Mouse (Mus musculus): ENCODE data around the gene Mxi1.
A peak's percentile ranks its signal among the peaks of the same experiment; 100 is the strongest.

Mxi1 gene

DNA sequence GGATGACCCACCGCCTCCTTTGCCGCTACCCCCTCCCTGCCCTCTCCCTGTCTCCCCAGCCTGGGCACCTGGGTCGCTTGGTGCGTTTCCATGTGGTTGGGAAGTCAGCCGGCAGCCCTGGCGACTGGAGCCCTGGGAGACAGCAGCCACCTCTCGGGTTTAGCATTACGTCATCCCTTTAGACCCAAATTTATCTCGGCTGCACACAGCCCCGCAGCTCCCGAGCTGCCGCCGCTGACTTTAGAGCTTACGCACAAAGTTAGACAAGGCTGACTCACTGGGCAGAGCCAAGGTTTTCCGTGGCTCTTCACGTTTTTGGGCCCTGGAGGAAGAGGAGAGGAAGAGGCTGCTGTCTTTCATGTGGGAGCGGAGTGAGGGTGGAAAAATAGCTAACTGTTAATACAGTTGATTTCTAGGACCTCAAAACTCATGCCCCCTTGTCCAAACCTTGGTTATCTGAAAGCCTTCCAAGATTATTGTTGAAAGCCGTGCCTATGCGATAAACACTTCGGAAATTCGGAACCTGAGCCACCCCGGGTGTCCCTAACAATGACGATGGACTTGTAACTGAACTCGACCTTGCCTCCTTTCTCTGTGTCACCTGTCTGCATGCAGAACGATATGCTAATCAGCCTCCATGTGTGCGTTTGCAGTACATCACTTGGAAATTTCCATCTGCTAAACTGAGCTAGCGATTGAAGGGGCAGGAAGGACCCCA is 15.4 kb downstream of the Mxi1 start:
- DNase-seq: peak; percentile 82 to 84

DNA sequence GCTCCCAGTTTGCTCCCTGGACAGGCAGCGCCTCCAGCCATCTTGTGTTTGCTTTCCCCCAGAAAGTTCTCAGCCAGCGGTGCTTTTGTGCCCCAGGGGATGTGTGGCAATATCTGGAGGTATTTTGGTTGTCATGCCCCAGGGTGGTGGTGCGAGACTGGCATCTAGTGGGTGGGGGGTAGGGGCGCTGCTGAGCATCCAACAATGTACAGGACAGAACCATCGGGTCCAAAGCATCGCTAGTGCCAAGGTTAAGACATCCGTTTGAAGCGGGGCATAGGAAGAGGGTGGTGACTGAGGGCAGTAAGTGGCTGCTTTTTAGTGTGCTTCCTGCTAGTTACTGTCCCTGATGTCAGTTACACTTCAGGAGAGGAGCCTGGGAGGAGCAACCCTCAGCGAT is 17.8 kb downstream of the Mxi1 start:
- DNase-seq: peak in 1 of 2 experiments; percentile 37

DNA sequence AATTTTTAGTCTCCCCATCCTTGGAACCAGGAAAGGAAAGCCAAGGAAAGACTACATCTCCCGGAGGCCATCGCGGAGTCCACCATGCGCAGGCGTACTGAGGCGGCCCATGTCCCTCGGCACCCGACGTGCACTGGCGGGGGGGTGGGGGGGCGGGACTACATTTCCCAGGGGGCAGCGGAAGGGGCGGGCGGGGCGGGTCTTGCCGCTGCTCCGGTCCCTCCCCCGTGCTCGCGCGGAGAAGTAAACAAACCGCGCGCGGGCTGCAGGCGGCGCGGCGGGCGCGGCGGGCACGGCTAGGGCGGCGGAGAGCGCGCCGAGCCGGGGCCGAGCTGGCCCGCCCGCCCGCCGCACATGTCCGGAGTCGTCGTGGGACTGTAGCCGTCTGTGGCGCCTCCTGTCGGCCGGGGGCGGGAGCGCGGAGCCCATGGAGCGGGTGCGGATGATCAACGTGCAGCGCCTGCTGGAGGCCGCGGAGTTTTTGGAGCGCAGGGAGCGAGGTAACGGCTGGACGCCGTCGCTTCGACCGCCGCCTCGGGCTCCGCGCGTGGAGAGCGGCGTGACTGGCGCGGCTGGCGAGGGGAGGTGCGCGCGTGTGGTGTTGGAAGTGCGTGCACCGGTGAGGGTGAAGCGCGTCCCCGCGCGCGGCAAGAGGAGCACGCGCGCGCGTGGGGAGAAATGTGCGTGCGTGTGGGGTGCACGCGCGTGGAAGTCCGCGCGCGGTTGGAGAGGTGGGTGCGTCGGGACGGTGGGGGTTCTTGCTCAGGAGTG is 19.1 kb downstream of the Mxi1 start:
- peak; percentile 93 for DNase-seq

DNA sequence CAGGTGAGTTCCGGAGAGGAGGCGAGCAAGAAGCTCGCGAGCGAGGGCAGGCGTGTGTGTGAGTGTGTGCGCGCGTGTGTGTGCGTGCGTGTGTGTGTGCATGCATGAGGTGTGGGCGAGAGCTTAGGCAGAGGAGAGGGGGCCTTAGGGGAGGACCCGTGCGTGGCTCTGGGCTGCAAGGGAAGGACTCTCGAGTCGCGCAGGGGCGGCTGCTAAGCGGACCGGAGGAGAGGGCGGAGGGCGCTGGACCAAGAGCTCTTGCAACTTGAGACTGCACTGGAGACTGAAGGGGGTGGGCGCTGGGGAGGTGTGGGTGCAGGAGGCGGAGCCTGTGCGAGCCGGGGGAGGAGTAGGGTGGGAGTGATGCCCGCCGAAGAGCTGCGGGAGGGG is 19.7 kb downstream of the Mxi1 start:
- peak; percentile 71 to 76 for DNase-seq

DNA sequence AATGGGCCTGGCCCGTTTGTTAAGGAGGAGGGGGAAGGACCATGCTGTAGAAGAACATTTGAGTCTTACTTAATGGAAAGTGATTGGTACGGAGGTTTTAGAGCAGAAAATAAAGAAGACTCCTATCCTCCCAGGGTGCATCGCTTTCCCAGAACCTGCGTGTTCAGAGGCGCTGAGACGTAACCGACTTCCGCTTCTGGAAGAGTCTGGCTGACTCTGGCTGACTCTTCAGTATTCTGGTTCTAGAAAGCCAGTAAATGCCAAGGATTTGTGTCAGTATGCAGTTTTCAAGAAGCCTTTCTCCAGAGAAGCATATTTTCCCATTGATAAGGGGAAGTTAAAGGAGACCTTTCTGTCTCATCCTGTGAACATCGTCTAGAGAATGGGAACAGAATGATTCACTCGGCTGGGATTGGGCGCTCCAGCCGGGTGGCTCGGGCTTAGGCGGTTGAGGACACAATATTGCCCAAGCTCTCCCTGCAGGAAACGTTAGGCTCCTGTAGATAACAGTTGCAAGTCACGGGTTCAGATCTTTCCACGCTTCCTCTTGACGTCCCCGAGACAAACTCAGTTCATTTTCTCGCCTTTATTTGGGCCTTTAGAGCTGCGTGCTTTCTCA is 21.7 kb downstream of the Mxi1 start:
- DNase-seq: no peak

DNA sequence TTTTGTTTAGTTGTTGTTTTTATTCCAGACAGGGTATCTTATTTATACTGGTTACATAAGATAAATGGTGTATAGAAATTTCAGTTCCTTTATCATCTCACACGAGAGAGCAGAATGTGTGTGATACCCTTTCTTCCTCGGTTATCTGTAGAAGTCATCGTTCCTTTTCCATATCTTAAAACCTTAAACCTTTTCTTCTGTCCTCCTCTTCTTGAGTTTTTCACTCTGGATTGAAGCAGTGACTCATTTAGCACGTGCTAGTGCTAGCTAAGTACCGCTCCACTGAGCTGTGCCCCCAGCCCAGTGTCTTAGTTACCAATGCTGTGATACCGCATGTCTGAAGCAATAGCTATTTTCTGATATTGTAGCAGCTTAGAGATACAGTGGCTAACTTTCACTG is 23.4 kb downstream of the Mxi1 start:
- no peak for DNase-seq

DNA sequence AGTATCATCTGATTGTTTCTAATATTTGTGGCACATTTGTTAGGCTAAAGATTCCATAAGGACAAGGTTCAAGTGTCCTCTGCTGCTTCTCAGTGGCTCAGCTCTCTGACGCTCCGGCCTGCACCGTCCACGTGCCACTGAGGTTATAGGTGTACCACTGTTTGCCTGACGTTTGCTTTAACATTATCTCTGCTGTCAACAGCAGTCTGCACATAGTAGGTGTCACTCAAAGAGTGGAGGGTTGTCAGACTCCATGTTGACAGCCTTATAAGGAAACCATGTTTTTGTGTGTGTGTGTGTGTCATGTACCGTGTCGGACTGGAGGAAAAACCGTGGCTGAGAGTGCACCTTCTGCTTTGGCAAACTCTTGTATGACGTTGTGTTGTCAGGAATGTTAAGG is 24.9 kb downstream of the Mxi1 start:
- DNase-seq: no peak

DNA sequence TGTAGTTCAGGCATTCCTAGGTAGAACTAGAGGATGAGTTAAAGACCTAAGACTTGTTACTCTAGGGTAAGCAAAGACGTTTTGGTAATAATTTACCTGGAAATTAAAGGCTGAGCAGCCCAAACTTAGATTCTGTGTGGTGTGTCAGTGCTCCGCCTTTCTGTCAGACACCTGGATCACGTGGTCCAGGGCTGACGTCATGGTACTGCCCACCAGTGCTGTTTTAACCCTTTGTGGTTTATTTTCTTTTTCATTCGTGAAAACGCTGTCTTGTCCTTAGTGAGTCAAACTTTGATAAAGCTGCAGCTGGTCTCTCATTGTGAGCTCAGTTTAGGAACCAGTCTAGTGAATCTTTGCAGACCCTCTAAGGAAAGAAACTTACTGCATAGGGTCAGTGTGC is 30.1 kb downstream of the Mxi1 start:
- DNase-seq: no peak

DNA sequence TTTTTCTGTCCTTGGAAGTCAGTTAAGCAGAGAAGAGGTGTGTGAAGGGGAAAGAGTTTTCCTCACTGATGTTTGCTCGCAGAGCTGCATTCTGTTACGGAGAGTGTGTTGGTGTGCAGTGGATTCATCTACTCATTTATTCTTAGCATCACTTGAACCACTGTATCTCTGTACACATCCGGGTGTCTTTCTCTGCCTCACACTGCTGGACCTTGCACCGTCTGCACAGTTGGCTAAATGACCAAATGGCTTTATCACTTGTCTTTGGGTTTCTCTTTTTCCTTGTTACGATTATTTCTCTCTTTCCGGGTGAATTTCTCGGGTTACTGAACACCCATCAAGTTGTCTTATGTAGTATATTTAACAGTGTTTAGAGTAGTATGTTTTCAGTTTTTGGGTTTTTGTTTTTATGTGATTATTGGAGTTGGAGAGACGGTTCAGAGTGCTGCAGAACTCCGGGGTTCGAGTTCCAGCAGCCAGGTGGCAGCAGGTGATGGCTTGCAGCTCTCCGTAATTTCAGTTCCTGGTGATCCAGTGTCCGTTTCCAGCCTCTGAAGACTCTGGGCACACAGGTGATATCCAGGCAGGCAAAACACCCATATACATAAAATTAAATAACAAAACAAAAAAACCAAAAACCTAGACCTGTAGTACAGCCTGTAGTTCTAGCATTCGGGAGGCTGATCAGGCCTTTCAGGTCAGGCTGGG is 33.0 kb downstream of the Mxi1 start:
- DNase-seq: peak; percentile 52 to 60

DNA sequence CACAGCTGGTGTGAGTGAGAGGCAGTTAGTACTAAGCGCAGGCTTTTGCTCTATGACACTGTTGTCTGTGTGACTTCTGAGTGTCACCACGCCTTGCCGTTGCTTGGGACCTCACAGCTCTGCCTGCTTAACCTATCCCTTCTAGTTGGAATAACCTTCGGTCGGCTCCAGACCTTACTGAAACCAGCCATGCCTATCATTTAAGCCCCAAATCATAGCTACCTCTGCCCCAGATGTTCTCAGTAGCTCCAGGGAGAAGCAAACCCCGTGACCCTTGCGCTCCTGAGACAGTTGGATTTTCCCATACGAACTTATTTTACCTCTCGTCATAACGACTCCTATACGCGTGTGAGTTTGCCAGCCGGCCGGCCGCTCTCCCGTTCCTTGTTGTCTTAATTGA is 33.7 kb downstream of the Mxi1 start:
- DNase-seq: no peak

DNA sequence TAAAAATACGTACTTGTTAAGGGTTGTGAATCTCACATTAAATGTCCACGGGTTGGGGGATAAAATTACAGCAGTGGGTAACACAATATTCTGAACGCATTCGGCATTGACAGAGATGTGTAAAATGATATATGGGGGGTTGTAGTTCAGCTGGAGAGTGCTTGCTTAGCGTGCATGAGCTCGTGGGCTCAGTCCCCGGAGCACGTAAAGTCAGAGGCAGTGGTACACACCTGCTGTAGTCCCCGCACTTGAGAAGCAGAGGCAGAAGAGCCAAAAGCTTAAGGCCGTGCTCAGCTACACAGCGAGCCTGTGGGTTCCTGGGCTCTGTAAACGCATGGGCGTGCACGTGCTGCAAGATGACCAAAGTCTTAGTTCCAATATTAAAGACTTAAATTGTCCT is 35.4 kb downstream of the Mxi1 start:
- DNase-seq: no peak

DNA sequence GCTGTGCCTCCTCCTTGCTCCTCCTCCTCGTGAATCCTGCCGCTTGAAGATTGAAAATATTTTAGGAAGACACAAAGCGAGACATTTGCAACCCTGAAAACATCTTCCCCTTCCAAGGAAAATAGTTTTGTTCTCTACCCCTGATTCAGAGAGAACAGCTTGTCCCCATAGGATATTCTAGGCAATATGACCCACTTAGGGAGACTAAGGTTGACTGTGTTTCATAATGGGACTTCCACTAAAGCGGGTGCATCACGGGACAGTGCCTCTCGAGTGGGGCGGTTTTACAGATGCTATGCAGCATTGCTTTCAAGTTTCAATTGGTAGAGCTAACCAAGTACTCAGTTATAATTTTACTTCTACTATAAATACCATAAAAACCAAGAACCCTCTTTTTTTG is 43.5 kb downstream of the Mxi1 start:
- DNase-seq: peak; percentile 40 to 43

DNA sequence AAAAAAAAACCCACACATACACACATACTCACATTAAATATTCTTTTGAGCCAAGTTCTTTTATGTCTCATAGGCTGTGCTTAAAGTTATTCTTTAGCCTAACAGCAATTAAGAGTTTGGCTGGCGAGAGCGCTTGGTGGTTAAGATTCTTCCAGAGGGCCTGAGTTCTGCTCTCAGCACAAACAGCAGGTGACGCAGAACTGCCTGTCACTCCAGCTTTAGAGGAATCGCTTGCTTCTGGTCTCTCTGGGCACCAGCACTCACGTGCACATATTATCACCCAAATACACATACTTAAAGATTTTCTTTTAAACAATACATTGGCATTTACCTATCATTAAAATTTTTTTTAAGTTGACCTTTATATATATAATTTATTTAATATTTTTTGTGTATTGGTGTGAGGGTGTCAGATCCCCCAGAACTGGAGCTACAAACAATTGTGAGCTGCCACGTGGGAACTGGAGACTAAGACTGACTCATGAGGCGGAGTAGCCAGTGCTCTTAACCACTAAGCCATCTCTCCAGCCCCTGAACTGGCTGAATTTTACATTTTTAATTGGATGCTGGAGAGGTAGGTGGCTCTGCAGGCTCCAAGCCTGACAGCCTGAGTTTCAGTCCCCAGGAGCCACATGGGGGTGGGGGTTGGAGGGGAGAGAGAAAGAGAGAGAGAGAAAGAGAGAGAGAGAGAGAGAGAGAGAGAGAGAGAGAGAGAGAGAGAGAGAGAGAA is 44.1 kb downstream of the Mxi1 start:
- DNase-seq: peak; percentile 46 to 51

DNA sequence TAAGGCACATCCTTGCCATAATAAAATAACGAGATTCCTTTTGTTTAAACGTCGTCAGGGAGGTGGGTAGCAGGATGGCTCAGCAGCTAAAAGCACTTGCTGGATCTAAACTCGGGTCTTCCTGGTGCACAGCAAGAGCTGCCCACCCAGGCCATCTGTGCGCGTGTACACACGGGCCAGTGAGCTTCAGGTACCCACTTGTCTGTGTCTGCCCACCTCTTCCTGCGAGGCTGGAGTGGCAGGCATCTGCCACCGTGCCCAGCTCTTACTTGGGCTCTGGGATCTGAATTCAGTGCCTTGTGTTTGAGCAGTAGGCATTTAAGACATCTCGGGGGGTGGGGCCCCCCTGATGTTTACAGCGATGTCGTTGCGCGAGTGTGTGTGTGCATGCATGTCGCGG is 44.7 kb downstream of the Mxi1 start:
- DNase-seq: peak; percentile 60 to 62

DNA sequence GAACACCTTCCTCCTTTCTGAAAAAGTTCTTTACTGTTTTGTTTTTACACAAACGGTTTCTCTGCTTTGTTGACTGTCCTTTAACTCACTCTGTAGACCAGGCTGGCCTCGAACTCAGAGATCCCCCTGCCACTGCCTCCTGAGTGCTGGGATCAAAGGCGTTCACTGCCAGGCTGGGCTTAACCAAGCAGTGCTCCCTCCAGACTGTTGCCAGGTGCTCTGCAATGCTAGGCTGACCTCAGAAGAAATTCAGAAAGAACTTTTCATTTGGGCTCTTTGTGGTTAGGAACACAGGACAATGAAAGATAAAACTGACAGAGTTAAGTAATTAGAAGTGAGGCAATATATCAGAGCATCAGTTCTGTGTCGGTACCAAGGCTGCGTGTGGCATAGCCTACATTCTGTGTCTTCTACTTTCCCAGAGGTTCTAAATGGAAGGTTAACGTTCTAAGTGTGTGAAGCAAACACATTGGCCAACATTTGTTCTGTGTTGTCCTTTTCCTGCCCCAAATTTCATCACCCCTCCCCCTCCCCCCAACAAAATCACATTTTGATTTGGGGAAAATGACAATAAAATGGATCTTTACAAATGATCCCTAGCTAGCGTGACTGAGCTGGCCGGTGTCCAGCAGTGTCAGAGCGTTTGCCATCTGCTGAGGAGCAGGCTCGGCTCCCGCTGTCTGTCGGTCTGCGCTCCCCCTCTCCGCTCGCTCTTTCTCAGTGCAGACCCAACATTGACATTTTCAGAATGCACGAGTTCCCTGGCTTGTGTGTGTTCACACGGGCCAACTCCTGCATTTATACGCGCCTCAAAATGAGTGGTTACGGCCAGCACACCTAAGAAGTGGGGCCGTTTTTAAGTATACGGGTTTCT is 49.1 kb downstream of the Mxi1 start:
- peak; percentile 90 to 92 for DNase-seq

DNA sequence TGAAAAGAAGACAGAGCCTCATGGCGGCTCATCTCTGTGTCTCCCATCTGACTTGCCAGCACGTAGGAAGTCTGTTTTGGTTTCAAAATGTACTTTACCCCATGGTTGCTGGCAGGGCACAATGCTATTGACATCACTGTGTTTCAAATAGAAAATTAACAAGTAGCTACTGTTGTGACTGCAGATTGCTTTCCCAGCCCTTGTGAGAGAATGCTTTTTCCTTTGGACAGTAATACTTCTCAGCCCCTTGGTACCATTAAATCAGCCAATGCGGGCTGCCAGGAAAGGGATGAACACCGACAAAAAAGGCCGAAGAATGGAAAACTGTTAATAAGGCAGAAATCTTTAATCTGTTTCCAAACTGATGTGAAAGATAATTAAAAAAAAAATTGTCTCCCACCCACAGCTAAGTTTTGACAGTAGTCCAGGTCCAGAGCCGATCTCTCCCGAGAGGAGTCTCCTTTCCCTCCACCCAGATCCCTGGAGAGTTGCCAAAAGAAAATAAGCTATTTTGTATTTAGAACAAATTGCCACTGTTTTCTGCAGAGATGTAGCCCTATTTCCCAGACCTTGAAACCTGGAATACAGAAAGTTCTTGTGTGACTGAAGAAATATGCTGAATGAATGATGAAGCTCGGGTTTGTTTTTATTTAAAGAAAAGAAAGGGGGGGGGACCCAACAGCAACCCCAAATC is 50.1 kb downstream of the Mxi1 start:
- DNase-seq: peak; percentile 71

DNA sequence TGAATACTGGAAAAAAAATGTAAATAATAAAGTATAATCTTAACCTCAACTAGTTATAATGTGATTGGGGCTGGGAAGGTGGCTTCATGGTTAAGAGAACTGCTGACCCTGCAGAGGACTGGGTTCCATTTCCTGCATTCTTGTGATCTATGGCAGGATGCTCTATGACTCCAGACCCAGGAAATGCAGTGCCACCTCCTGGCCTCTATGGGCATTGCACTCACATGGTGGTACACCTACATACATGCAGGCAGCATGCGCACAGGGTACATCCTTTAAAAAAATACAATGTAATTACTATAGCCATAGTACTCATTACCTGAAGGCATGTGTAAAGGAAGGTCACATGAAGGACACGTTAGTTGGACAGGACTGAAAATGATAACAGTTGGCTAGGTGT is 52.6 kb downstream of the Mxi1 start:
- peak in 1 of 2 experiments; percentile 57 for DNase-seq

DNA sequence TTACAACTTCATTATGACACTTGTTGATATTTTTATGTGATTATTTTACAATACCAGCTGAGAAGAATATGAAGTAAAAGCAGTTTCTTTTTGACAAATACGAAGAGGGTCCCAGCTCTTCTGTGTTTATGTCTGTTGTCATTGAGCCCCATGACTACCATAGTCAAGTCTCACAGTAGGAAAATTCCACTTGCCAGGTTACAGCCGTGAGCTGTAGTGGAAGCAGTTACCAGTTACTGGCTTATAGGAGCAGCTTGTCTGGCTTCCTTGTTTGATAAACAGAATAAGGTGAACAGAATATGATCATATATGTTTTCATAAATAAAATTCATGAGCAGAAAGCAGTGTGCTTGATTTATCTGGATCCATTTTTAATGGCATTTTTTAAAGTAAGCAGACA is 54.2 kb downstream of the Mxi1 start:
- DNase-seq: no peak

DNA sequence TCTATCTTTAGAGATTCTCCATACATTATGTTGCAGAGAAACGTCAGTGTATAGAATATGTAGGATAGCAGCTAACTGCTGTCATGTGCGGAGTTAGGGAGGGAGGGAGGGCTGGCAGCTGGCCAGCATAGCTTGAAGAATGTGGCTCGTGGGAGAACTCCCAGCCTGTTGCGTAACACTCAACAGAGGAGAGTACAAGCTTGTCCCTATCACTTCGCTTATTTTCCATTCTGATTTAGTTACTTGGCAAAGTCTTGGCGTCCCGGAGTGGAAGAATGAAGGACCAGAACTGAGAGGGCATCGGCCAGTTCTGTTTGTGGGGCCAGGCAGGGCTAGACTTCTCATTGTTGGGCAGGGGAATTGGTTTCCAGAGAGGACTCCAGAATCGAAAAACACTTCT is 54.6 kb downstream of the Mxi1 start:
- peak; percentile 68 to 71 for DNase-seq

DNA sequence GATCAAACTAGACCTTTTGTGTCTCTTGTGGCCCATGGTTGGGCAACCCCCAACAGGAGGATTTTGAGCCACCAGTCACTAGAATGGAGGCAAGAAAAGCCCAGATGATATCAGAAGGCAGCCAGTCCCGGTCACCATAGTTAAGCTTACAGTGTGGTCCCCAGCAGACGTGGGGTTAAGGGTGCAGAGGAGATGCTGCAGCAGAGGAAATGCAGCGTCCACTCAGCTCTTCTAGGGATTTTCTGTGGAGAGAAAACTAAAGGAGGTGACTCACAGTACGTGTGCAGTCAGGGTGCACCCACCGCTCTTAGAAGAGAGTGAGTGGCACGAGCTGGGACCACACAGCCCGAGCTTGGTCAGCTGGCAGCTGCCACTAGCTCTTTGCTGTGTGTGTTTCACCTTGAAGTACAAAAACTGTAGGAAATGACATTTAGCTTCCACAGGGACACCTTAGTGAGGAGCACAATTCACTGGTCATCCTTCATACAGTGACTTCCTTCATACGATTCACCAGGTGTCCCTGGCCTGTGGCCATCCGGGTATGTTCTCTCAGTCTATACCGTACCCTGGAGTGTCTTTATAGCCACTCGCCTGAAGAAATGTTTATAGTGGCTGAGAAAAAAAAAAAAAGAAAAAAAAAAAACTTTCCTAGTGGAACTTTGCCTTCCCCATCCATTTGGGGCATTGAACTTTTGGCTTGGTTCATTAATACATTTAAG is 55.9 kb downstream of the Mxi1 start:
- peak in 1 of 2 experiments; percentile 54 for DNase-seq

All from cerebellum, adult 18-20 months (tissue).